Mouse (Mus musculus) liver, embryonic 14.5 days (tissue): Measurements from ENCODE around the gene Arid1b. TPM values are rescaled to one million over a fixed set of nuclear protein-coding genes. Genes with fewer than 3 reads are reported as not detected.

Experiments
- ATAC-seq: fragments of 200-750 bp; cut with Nextera tagmentation; 2 replicates; pipeline ENCODE4 v1.8.0; 2017; ENCODE audit warnings: moderate number of reproducible peaks, mild to moderate bottlenecking, moderate library complexity; ENCODE audit not compliant: insufficient read depth
- DNase-seq, 3 experiments: peaks; one replicate each; pipeline ENCODE4 v3.0.0-alpha.2; 2012 to 2013; ENCODE audit warnings: low read depth in 3 of 3, low spot score in 3 of 3
- H3K27ac ChIP-seq: fragments of 300-500 bp; sonication (generic); 2 replicates; pipeline ENCODE4 v1.5.1; 2014; ENCODE audit warnings: moderate library complexity, mild to moderate bottlenecking, control low read depth, inconsistent platforms
- H3K27me3 ChIP-seq: fragments of 300-500 bp; sonication (generic); 2 replicates; pipeline ENCODE4 v1.6.1; 2014; ENCODE audit warnings: mild to moderate bottlenecking, low read length, moderate library complexity; ENCODE audit not compliant: control insufficient read depth, insufficient read depth
- H3K36me3 ChIP-seq: fragments of 300-500 bp; sonication (generic); replicated peaks from 2 replicates; pipeline ENCODE4 v1.6.1; 2014; ENCODE audit warnings: low read depth; ENCODE audit not compliant: control insufficient read depth, insufficient read depth
- H3K4me1 ChIP-seq, 2 experiments: fragments of 200-500 bp in 1 of 2; fragments of 300-500 bp in 1 of 2; sonication (generic) in 1 of 2; replicated peaks; 2 replicates each; pipeline ENCODE4 v1.6.1; 2012 to 2014; ENCODE audit warnings: antibody characterized with exemption in 1 of 2, inconsistent platforms in 1 of 2, low read length in 1 of 2; ENCODE audit not compliant: control insufficient read depth in 2 of 2, insufficient read depth in 2 of 2
- H3K4me2 ChIP-seq: fragments of 300-500 bp; sonication (generic); 2 replicates; pipeline ENCODE4 v1.6.1; 2014; ENCODE audit warnings: low read depth, mild to moderate bottlenecking, control low read depth, moderate library complexity
- H3K4me3 ChIP-seq, 2 experiments: fragments of 200-500 bp in 1 of 2; fragments of 300-500 bp in 1 of 2; sonication (generic) in 1 of 2; 2 replicates each; pipeline ENCODE4 v1.5.1; 2012 to 2014; ENCODE audit warnings: low read depth in 2 of 2, low read length in 2 of 2, mild to moderate bottlenecking in 2 of 2, control low read depth in 1 of 2, inconsistent platforms in 1 of 2, moderate library complexity in 1 of 2; ENCODE audit not compliant: insufficient read depth in 1 of 2
- H3K9ac ChIP-seq: fragments of 300-500 bp; sonication (generic); replicated peaks from 2 replicates; pipeline ENCODE4 v1.6.1; 2014; ENCODE audit warnings: mild to moderate bottlenecking, control low read depth, moderate library complexity
- H3K9me3 ChIP-seq: fragments of 300-500 bp; sonication (generic); 2 replicates; pipeline ENCODE4 v1.6.1; 2016; ENCODE audit warnings: low read length, mixed read lengths; ENCODE audit not compliant: control insufficient read depth
- CTCF ChIP-seq: IDR thresholded peaks from 2 replicates; pipeline ENCODE4 v1.5.1; 2016; ENCODE audit warnings: antibody characterized with exemption, low read depth, control low read depth
- EP300 ChIP-seq: IDR thresholded peaks from 2 replicates; pipeline ENCODE4 v1.6.1; 2016; ENCODE audit warnings: antibody characterized with exemption, low read depth
- WGBS: fragments of 180-500 bp; shearing (Covaris S2); extraction: QIAGEN DNeasy Blood & Tissue Kit; methylation state at CpG from one replicate; pipeline ENCODE4 v1.1.7; 2014; ENCODE audit not compliant: insufficient replicate concordance; 5-methylcytosine and 5-hydroxymethylcytosine counted together
- polyA plus RNA-seq, 2 experiments: library from polyadenylated mRNA; depleted of rRNA in 1 of 2; stranded (reverse) in 1 of 2; unstranded in 1 of 2; fragments of >200 nt; fragmentation: Nextera tagmentation in 1 of 2; extraction: Ambion mirVana in 1 of 2; gene quantifications; 2 replicates each; pipeline versions ENCODE4 v1.2.1 to v1.2.3; 2012 to 2014

Arid1b gene
- polyA plus RNA-seq, 2 experiments, result 2.6 to 3.1 TPM

- no peak overlapping the region for H3K4me2 ChIP-seq
- no peaks in the 10 kb centered on the region for H3K36me3 ChIP-seq
- no peak overlapping the region for H3K4me3 ChIP-seq
- TF ChIP-seq CTCF (no peak), EP300 (no peak)
- ATAC-seq (0 out of 2 replicates have a peak, but pooled peaks have one; percentile 23), DNase-seq (no peak)
- no peak overlapping the region for H3K9ac ChIP-seq
- no peak overlapping the region for H3K27ac ChIP-seq
- no peaks in the 10 kb centered on the region for H3K27me3 ChIP-seq
- H3K4me1 ChIP-seq, result peaks cover 0 to 33% of the 10 kb centered on the region in 2 experiments; a peak in 2 of 4 replicates
- WGBS, result 55% methylated on average over 4 of the region's 4 CpGs
- H3K9me3 ChIP-seq, result no peaks in the 10 kb centered on the region
These were observed 18.4 kb downstream of the Arid1b start for GRCm38 (mm10) chr17:5012517-5012916.

DNA sequence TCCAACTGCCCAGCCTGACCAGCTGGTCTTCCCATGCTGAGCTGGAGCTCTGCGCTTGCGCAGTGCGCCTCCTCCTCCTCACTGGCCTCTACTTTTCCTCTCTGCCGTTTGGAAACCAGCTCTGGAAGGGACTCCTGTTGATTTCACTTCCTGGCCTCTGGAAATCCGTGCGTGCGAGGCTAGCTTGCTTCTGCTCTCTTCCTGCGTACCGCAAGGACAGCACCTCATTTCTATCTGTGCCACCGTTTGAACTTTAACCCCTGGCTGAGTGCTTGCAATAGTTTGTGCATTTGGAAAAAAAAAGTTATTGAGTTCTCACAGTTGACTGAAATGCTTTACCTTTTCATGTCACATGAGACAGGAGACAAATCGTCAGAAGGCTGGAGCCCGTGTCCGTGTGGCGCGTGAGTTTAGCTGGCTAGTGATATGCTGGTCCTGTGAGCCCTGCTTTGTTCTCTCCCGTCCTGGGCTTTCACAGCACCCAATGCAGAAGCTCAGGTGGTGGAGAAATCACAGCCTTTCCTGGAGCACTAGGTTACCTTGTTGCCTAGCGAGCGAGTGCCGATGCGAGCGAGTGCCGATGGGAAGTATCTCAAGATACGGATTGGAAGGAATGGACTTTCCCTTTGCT lies 20.3 kb downstream of the Arid1b start:
- no peak for DNase-seq
- Histone ChIP-seq H3K4me3 (no peak overlapping the region), H3K9ac (no peak overlapping the region), H3K27me3 (no peaks in the 10 kb centered on the region), H3K36me3 (no peaks in the 10 kb centered on the region), H3K9me3 (no peaks in the 10 kb centered on the region), H3K27ac (no peak overlapping the region), H3K4me2 (peak overlapping the region; percentile 38), H3K4me1 (peaks cover 0 to 27% of the 10 kb centered on the region in 2 experiments; a peak in 2 of 4 replicates)
- no peak for TF ChIP-seq EP300
- TF ChIP-seq CTCF, result no peak
- ATAC-seq, result no peak
- WGBS, result 78% methylated on average over 23 of the region's 23 CpGs

GRCm38 (mm10) chr17:5016404-5016803 lies 22.3 kb downstream of the Arid1b start:
- Histone ChIP-seq H3K36me3 (no peaks in the 10 kb centered on the region), H3K9ac (no peak overlapping the region), H3K4me3 (no peak overlapping the region), H3K27ac (no peak overlapping the region), H3K9me3 (no peaks in the 10 kb centered on the region), H3K4me1 (peaks cover 0 to 25% of the 10 kb centered on the region in 2 experiments; a peak in 2 of 4 replicates), H3K27me3 (no peaks in the 10 kb centered on the region), H3K4me2 (no peak overlapping the region)
- DNase-seq (no peak), ATAC-seq (no peak)
- TF ChIP-seq EP300 (no peak), CTCF (no peak)
- 72% methylated on average over 4 of the region's 4 CpGs for WGBS

GRCm38 (mm10) chr17:5017065-5017464 lies 22.9 kb downstream of the Arid1b start:
- DNase-seq (no peak), ATAC-seq (no peak)
- TF ChIP-seq CTCF (no peak), EP300 (no peak)

GRCm38 (mm10) chr17:5021303-5022003 lies 27.3 kb downstream of the Arid1b start:
- WGBS, result 36% methylated on average over 11 of the region's 11 CpGs
- Histone ChIP-seq H3K4me2 (no peak overlapping the region), H3K27ac (no peak overlapping the region), H3K9me3 (no peaks in the 10 kb centered on the region), H3K9ac (no peak overlapping the region), H3K4me1 (peaks cover 0 to 6% of the 10 kb centered on the region in 2 experiments; a peak in 1 of 4 replicates), H3K27me3 (no peaks in the 10 kb centered on the region), H3K4me3 (no peak overlapping the region), H3K36me3 (no peaks in the 10 kb centered on the region)
- ATAC-seq, result no peak
- DNase-seq, result no peak
- TF ChIP-seq CTCF, result no peak; the same call in 1 of the 2 replicates
- no peak for TF ChIP-seq EP300

More at GRCm38 (mm10) chr17:5017065-5017464, 22.9 kb downstream of the Arid1b start:
- Histone ChIP-seq H3K27ac (no peak overlapping the region), H3K27me3 (no peaks in the 10 kb centered on the region), H3K36me3 (no peaks in the 10 kb centered on the region), H3K9me3 (no peaks in the 10 kb centered on the region), H3K4me1 (peaks cover 0 to 21% of the 10 kb centered on the region in 2 experiments; a peak in 2 of 4 replicates), H3K4me2 (no peak overlapping the region), H3K9ac (no peak overlapping the region), H3K4me3 (no peak overlapping the region)
- WGBS, result 71% methylated on average over 10 of the region's 10 CpGs
